Mouse (Mus musculus) embryo, embryonic 10.5 days (tissue): ENCODE measurements around the gene Celf3.
A peak's percentile ranks its signal among the peaks of the same experiment; 100 is the strongest.

Experiments
- DNase-seq: peaks from one replicate; pipeline ENCODE4 v3.0.0-alpha.2; 2015; ENCODE audit warnings: low spot score

Celf3 gene

DNA sequence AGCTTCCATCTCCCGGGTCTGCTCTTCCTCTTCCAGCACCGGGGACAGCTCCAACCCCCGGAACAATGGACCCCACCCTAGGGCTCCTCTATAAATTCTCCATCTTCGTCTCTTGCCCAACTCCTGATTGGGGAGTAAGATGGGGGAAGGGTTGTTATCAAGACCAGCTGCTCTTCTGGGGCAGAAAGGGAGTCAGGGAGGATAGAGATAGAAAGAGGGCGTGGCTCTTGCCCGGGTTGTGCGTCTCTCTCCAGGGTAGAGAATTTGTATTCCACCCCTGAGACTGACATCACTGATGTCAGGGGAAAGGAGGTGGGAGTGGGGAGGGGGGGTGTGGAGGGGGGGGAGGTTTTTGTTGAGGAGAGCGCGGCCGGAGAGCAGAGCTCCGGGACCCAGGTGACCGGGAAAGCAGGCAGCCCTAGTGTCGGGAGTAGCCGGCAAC, at the start of gene Celf3:
TSS of gene Celf3 (plus strand) at position 315 of the 442 bp plus-strand sequence.
- DNase-seq: peak; percentile 79

DNA sequence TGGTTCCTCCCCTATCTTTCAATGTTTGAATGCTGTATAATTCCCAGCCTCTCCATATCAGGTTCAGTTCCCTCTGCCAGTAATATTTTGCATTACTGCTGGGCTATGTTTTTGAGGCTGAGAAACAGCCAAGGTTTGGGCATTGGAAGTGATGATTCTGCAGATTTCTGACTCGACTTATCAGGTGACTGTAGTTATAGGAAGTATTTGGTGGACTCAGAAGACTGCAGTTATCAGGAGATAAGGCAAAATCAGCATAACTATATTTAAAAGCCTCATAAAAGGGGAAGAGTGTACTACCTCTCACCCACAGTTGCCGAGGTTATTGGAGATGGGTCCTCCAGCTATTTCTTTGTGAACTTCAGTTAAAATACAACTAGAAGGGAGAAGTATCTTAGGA, 47.1 kb upstream of the Celf3 start:
- DNase-seq: no peak

DNA sequence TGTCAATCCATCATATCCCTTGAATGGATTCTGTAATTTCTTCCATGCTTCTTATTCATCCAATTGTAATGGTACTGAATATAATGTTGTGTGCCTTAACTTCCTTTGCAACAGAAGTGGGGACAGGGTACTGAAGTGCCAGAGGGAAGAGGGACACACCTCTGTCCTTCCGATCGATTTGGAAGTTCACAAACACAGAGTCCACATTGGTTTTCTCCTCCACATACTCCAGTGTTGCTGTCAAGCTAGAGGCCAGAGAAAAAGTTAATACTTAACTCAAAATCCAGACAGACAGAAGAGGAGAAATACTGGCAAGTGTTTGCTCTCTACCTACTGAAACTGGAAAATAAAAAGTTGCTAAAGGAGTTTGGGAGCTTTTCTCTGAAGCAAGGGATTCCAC, 43.8 kb upstream of the Celf3 start:
- DNase-seq: no peak

GRCm38 (mm10) chr3:94436420-94436819, 41.7 kb upstream of the Celf3 start:
- DNase-seq: no peak

- peak; percentile 26 for DNase-seq
Observed at GRCm38 (mm10) chr3:94441182-94441581, 36.9 kb upstream of the Celf3 start.

DNA sequence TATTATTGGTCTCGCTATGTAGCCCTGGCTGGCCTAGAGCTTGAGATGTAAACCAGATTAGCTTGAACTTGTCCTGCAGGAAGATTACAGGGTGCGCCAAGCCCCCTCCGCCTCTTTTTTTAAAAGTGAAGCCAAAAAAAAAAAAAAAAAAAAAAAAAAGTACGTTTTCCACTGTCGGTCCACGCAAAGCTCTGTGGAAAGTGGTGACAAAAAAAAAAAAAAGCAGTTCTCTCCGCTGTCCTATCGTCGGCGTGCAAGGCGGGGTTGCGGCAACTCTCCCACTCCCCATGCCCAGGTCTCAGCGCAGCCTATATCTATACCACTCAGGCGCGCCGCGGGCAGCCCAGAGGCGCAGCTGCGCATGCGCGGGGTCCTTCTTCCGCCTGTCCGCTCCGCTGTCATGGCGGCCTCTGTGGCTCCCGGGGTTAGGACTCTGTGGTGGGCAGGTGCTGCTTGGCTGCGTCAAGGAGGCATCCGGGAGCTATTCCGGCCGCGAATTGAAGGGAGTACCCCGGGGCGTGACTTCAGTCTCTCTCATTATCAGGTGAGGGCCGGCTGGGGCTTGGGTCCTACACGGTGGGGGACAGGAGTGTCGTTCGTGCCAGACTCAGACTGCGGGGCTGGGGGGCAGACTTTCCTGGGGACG, 35.0 kb upstream of the Celf3 start, which contains the start of gene Mrpl9:
TSS of gene Mrpl9 (plus strand) at position 368 of the 646 bp plus-strand sequence.
- peak; percentile 96 for DNase-seq

DNA sequence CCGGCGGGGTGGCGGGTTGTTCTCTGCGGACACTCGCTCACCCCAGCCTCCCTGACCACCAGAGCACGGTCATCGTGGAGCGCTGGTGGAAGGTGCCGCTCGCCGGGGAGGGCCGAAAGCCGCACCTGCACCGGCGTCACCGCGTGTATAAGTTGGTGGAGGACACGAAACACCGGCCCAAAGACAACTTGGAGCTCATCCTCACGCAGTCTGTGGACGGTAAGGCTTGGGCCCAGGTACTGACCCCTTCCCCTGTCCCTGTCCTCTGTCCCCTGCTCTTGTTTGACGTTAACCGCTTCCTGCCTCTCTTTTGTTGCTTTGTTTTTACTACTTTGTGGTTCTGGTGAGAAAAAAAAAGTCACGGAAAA, 34.5 kb upstream of the Celf3 start, which contains the start of gene Oaz3:
TSS of gene Oaz3 (minus strand) at position 319 of the 368 bp plus-strand sequence.
- no peak for DNase-seq

DNA sequence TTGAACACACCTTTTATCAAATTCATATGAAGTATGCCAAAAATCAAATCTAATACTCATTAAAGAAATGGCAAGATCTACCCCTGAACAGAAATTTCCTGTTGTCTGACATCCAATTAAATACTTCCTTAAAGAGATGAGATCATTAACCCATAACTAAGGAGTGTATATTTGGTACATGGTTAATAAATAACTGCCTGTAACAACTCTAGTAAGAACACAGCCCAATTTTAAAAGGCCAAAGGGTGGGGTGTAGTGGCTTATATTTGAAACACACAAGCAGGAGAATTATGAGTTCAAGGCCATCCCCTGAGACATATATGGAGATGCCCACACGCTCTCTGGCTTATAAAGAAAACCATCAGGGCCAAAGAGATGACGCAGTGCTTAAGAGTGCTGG, 28.7 kb upstream of the Celf3 start:
- no peak for DNase-seq

DNA sequence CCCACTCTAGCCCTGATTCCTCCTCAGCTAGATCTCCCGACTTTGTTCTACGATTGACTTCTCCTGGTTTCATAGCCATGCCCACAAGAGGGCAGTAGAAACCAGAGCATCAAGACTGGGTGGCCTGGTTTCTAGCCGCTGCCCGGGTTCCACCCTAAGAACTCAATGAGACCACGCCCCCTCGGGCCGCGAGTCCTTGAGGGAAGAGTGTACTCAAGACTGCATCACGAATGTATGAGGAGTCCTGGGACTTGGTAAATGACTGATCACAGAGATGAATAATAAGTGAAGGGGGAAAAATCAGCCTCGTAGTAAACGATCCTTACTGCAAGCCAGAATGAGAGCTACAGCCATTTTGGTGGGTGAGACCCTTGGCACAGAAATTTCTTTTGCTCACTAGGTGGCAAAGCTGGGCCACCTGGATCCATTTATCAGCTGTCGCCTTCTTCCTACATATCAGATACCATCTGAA, 21.5 kb upstream of the Celf3 start:
- peak; percentile 98 for DNase-seq

- DNase-seq: no peak
Observed at GRCm38 (mm10) chr3:94457055-94457454, 21.0 kb upstream of the Celf3 start.

DNA sequence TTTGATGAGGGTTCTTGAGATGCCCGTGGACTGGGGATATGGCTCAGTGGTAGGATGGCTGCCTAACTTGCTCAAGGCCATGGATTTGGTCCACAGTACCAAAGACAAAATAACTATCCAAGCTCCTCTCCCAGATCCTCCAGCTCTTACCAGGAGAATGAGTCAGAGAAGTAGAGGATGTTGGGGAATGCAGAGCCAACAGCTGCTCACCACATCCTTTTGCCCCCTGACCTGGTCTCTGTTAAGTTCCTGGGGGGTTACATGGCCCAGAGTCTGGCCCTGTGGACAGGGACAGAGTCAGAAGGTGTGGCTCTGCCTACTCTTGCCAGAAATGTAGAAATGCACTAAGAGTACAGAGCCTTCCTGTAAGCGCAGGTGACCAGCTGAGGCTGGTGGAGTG, 18.3 kb upstream of the Celf3 start:
- no peak for DNase-seq

- DNase-seq: peak; percentile 68
Observed at GRCm38 (mm10) chr3:94463926-94464578, 14.0 kb upstream of the Celf3 start.

GRCm38 (mm10) chr3:94465632-94466430, 12.3 kb upstream of the Celf3 start:
- DNase-seq: no peak

- no peak for DNase-seq
Observed at GRCm38 (mm10) chr3:94468931-94469330, 9.2 kb upstream of the Celf3 start.

- DNase-seq: peak; percentile 86
Observed at GRCm38 (mm10) chr3:94472447-94473114, 5.5 kb upstream of the Celf3 start.

- DNase-seq: peak; percentile 12
Observed at GRCm38 (mm10) chr3:94473115-94473505, 5.0 kb upstream of the Celf3 start.

DNA sequence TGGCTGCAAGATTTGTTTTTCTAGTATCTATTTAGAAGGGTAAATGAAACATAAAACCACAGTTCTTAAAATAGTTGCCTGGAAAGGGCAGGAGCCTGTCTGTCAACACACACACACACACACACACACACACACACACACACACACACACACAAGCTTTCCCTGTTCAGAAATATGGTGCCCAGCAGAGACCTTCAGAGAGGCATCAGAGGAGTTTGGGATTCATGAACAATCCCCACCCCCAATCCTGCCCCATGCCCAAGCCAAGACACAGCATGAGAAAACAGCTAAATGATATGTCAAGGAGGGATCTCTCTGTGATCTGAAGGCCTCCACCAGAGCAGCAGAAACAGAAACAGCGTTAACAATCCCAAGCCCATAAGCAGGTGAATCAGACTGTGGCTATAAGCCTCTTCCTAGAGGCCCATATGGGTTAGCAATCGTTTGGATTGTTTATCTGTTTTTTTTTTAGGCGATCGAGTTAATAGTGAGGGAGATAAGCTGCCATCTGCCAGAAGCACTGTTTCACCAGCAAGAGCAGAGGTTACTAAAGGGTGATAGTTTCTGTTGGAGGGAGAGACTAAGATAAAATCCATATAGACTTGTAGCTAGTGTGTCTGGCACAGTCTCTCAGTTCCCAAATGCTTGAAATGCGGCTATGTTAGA, 4.4 kb upstream of the Celf3 start:
- DNase-seq: no peak

DNA sequence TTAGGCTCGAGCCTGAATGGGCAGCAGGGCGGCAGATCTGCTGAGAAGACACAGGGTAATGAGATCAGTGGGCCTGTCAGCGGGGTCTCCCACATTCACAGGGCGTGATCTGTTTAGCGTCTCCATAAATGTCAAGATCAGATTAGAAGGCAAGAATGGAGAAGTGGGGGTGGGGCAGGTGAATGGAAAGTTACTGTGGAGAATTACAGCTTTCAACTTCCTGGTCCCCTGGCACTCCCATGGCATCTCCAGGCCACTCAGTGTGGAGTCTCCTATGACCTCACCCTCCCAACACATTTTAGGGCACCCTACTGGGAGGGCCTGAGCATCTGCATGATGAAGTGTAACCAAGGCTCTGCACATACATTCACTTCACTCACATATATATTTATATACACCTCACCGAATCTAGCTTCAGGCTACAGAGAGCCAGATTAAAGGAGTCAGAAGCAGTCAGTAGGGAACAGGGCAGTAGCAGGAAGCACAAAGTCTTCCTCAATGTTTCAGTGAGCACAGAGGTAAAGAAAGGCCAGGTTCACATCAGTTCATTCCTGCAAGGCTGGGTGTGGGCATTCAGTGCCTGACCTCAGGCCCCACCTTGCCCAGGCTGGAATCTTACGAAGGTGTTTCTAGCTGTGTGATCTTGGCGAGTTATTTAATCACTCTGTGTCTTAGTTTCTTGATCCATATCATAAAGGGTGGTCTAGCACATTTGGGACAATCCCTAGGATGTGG, 1.6 kb upstream of the Celf3 start:
- peak; percentile 36 for DNase-seq

GRCm38 (mm10) chr3:94477444-94477843, 651 bp upstream of the Celf3 start:
- no peak for DNase-seq

DNA sequence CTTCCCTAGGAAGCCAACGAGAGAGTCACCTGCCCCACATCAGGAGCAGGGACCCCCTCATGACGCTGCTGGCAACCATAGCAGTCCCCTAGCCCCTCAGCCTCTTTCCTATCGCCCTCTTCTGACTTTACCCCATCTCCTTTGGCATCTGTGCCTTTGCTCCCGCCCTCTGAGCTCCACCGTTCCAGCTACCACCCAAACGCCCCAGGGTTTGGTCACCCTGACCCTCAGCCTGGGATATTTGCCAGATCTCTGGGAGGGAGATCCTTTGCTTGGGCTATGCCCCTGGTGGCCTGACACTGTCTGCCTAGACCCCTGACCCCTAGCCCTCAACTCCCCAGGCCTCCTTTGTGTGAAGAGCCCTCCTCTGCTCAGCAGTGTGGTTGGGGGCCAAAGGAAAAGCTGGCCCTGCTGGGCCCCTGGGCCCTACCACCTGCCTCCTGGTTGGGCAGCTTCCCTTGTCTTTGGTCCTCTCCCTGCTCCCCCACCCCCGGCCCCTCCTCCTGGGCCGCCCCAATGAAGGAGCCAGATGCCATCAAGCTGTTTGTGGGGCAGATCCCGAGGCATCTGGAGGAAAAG, 585 bp downstream of the Celf3 start:
- DNase-seq: peak; percentile 26

DNA sequence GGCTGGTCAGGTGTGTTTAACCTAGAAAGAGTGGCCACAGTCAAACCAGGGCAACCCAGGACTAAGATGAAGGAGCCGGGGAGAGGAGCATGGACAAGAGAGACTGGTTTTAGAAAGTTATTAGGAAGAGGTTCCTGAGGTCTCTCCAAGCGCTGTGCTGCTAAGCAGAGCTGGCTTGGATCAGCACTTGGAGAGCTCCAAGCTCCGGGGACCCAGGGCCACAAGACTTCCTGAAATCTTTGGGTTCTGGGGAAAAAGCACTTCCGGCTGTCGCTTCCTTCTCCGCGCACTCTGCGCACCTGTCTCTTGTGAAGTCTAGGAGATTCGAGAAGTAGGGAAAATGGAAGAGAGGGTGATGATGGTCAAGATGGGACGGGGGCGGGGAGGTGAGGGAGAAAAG, 1.5 kb downstream of the Celf3 start:
- peak; percentile 66 for DNase-seq
